Mouse (Mus musculus) monocyte, adult 2 months (primary cell): Measurements from ENCODE around the gene Mycbpap.
A peak's percentile ranks its signal among the peaks of the same experiment; 100 is the strongest.

ENCODE experiments used
- DNase-seq, 2 experiments: peaks; one replicate each; pipeline ENCODE4 v3.0.0; 2022; ENCODE audit warnings: low spot score in 2 of 2, low read depth in 1 of 2

The Mycbpap gene

DNA sequence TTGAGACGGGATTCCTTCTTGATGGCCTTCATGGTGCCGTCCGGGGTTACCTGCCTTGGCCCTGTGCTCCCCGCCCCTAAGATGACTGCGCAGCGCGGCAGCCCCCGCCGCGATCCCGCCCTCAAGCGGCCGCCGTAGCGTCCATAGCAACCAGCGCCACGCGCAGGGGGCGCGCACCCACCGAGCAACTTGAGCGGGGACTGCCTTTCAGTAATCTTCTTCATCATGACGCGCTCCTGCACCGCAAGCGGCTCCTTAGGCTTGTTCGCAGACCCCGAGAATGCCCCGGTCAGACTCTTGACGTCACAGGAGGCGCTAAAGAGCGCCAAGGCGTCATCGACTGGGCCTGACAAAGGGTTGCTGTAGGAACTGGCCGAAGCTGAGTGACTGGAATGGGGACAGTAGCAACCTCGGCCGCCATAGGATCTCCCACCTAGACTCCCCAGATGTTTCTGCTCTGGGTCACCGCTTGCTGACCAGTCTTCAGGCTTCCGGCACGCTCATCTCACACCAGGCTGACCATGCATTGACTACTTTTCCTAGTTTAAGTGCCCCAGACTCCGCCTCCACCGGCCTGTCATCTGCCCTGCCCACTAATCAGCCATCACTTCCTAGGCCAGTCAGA is at the start of gene Mycbpap:
Mycbpap (minus strand) TSS at position 524 of the 625 bp plus-strand sequence.
- peak in 1 of 2 experiments; percentile 29 for DNase-seq

DNA sequence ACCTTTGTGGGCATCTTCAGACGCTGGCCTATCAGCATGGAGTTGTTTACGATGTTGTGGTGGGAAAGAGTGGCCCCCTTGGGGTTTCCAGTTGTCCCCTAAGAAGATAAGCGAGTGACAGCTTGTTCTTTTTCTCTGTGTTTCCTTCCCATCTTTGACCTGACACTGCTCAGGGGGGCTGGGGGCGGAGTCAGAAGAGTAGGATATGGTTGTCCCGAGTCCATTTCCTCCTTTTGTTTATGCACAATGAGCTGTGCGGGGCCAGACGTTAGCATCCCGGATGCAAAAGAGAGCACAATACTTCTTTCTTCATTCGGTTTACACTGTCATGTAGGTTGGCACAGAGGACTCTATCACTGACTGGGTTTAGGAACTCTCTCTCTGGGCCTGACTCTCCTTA is 49.1 kb upstream of the Mycbpap start:
- no peak for DNase-seq

DNA sequence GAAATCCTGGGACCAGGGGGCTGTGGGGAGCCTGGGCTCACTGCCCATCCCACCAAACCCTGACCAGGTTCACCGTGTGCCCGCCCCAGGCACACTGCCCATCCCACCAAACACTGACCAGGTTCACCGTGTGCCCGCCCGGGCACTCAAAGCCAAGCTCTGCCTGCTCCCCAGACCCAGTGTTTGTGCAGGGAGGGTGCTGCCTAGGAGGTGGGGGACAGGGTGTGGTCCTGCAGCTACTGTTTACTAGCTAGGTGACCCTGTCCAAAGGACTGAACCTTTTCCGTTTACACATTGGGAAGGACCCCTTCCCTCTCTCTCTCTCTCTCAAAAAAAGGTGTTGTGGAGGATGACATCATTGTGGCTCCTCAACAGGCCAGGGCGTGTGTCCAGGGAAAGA is 45.8 kb upstream of the Mycbpap start:
- no peak for DNase-seq

DNA sequence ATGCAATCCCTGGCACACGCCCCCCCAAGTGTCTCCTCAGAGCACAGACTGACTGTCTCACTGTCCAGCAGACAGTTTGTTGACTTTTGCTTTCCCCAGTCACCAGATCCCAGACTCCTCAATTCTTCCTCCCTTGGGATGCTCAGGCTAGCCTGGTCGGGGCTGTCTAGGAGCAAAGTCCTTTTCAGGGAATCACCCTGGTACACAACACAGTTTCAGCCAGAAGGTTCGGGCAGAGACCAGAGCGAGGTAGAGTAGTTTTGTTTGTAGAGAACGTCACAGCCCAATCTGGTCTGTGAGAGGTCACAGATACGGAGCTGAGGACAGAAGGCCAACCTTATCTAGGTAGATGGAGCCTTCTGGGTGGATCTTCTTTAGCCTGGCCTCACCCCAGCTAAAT is 45.0 kb upstream of the Mycbpap start:
- no peak for DNase-seq

DNA sequence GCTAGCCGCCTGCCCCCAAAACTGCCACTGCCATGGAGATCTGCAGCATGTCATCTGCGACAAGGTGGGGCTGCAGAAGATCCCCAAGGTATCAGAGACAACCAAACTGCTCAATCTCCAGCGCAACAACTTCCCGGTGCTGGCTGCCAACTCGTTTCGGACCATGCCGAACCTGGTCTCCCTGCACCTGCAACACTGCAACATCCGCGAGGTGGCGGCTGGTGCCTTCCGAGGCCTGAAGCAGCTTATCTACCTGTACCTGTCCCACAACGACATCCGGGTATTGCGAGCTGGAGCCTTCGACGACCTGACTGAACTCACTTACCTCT is 43.6 kb upstream of the Mycbpap start:
- no peak for DNase-seq

DNA sequence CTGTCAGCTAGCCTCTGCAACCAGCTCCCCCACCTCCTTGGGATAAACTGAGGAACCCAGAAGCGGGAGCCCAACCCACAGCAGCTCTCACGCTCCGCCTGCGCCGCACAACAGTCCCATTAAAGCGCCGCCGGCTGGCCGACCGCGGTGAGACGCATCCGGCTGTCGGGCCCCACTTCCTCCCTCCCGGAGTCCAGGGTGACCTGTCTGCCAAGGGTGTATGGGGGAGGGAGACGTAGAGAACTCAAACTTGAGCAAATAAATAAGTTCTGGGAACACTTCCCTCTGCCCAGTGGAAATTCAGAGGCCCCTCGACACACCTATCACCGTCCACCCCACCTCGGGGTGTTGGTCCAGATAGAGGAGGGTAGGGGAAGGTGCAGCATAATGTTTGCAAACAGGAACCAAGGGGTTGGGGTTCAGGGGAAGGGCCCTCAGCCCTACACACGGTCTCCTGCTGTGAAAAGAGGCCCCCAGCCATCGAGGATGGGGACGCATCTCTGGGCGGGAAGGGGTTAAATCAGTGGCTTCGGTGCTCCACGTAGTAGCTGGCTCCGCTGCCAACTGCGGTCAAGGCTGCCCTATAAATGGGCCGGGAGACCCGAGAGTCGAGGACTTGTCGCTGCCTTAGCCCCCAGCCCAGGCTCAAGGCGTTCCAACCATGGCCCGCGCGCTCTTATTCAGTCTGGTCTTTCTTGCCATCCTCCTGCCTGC is 43.1 kb upstream of the Mycbpap start, which contains the start of gene Chad:
Chad (plus strand) TSS at position 611 of the 714 bp plus-strand sequence.
- peak; percentile 7 to 47 for DNase-seq

DNA sequence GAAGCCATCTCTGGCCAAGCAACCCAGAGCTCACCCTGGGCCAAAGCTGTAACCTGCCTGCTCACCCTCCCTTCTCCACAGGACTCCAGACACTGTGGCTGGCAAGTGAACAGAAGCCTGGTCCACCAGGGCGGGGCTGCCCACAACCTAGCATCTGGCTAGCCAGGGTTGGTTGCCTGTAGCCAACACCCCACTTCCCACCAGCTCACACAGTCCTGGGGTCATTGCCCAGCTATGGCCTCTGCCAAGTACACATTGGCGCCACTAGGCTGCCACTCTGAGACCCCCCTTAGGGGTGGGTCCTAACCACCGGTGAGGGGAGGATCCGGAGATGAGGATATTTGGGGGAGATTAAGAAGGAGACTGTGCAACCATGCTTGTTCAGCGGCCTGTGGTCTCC is 42.3 kb upstream of the Mycbpap start:
- DNase-seq = no peak

DNA sequence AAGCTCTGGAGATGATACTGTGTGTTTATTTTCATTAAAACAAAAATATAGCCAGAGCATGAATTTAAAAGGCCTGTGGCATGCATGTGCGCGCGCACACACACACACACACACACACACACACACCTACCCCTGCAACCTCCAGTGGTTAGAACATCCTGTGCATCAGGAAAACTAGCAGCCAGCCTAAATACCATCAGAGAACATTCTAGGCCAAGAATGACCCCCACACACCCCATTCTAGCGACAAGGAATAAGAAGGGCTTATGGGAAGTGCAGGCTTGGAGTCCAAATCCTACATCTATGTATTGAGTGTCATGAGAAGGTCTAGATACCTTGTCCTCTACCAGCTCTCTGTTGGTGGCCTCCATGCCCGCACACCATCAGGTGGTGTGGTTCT is 41.8 kb upstream of the Mycbpap start:
- no peak for DNase-seq

DNA sequence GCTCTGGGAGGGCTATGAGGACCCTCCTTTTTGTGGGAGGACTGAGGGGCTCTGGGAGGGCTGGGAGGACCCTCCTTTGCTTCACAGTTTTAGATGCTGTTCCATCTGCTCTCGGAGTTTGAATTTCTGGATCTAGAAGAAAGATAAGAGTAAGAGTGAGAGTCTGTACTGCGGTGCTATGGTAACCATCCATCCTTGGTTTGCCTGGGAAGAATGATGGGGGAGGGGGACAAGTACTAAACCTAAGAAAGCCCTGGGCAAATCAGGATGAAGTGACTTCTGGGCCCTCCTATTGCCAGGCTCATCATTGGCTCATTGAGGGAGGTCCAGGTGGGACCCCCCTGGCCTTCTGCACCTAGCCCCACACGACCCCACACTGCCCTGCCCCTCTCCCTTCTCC is 36.7 kb upstream of the Mycbpap start:
- no peak for DNase-seq

DNA sequence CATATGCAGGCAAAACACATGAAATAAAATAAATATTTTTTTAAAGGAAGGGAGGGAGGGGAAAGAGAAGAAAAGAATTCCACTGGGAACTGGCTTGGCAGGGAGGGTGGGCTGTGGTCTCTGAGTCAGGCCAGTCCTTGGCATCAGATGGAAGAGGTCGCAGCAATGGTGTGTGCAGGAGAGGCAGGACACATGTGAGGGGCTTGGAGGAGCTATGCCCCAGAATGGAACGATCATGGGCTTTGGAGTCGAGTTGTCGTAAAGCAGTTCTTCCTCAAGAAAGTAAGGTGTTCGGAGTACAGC is 28.9 kb upstream of the Mycbpap start:
- DNase-seq = no peak

DNA sequence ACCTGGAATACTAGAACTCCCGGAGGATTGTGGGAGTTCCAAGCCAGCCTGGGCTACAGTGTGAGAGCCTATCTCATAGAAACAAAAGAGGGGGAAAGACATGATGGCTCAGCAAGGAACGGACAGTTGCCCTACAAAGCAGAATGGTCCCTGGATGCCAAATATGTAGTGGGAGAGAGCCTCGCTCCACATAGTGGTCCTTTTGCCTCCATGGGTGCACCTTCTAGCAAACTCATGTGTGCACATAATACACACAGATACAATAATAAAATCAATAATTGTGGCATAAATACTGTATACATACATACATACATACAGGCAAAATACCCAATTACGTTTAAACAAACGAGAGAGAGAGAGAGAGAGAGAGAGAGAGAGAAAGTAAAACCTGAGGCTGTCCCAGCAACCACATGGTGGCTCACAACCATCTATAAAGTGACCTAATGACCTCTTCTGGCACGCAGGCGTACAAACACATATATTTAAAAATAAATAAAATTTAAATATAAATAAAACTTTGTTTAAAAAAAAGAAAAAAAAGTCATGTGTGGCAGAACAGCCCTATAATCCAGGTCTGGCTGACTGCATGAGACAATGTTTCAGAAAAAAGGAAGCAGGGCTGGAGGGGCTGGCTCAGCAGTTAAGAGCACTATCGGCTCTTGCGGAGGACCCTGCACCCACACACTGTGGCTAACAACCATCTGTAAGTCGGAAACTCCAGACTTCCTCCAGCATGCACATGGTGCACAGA is 28.3 kb upstream of the Mycbpap start:
- no peak for DNase-seq

DNA sequence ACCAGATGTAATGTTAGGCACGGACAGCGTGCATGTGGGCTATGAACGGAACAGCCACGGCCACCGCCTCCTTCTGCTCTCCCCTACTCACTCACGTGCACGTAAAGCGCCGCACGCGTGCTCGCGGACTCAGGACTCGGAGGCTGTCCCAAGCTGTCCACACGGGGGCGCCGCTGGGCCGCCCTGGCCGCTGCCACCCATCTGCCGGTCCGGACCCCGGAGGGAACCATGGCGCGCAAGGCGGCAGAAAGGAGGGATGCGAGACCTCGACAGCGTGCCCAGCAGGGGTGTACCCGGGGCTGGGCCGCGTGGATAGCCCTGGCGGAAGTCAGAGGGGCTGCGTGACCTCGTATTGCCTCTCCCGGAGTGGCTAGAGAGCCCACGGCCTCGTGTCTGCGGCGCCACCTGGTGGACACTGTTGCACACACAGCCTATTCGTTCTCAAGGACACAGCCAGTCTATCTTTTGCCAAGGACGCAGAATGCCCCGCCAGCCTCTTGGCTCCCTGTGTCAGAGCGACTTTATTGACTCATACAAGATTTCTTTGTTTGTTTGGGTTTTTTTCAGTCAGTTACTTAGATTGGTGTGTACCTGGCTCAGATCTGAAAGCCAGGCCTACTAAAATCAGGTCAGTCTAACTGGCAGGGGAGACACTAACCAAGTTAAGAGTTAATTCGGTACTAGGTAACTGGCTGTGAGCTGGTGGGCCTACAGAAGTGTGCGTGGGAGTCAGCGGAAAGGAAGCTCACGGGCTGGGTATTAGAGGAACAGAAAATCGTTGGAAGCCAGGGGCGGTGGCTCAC is 27.5 kb upstream of the Mycbpap start, which contains the start of gene Rsad1:
Rsad1 (minus strand) TSS at position 368 of the 803 bp plus-strand sequence.
- peak; percentile 83 to 89 for DNase-seq

DNA sequence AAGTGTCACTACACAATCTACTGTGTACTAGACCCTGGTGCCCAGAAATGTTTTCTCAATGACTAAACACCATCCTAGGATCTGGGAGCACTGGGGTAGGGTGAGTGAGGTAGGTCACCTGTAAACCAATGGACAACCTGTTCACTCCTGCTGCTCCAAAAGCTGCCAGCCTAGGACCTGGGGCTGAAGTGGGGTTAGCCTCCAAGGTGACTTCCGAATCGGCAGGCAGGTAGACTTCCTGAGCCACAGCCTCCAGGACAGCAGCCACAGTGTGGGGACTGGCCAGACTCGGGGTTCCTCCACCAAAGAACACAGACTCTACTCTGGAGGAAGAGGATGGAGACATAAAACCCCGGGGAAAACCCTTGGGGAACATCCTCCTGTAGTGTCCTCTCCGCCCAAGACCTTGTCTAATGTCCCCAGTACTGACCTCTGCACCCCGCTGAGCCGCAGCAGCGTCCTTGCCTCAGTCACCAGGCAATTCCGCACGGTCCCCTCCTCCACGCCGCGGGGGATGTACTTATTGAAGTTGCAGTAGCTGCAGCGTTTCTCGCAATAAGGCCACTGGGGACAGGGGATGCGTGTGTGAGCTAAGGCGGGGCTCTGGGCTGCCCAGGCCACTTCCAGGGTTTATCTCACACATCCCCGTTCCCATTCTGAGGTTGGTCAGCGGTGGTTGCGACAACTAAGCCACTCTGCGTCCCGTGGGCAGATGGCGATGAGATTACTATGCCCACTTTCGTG is 26.7 kb upstream of the Mycbpap start:
- peak in 1 of 2 experiments; percentile 12 for DNase-seq

DNA sequence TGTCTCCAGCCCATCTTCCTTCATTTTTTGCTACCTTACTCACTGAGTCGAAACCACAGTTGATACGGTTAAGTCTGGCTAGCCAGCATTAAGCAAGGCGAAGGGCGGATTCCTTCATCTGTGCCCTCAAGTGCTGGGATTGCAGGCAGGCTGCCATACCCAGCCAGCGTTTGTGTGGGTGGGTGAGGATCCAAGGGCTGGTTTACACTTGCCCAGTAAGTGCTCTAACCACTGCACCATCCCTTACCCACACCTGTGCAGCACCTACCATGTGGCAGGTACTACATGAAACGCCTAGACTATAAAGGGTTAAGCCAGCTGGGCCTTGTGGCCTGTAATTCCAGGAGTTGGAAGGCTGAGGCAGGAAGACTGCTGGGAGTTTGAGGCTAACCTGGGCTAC is 25.7 kb upstream of the Mycbpap start:
- no peak for DNase-seq

DNA sequence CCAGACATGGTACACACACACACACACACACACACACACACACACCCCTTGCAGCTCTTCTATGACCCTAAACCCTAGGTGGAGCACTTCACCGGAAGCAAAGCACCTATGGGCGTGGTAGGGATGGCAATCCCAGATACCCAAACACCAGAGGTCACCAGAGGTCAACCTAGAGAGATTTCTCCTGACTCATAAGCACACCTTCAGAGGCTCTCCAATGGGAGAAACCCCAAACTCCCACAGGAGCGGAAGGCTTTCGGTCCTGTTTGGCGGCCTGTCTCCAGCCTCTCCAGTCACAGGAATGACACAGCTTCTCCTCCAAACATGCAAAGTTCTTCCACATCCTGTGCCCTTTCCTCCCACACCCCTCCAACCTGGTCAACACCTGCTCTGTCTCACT is 24.8 kb upstream of the Mycbpap start:
- no peak for DNase-seq

DNA sequence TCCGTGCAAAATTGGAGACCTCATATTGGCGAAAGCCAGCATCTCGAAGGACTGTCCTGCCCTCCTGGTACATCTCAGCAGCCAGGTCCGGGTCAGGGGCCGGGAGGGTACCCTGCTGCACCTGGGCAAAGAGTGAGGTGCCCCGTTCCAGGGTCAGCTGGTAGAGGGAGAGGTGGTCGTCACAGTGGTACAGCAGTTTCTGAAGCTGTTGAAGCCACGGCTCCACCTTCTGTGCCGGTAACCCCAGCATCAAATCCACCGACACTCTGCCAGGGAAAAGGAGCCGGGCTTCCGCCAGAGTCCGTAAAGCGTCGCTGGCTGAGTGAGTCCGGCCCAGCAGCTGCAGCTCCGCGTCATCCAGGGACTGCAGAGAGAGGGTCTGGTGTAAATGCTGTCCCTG is 22.9 kb upstream of the Mycbpap start:
- DNase-seq = no peak

DNA sequence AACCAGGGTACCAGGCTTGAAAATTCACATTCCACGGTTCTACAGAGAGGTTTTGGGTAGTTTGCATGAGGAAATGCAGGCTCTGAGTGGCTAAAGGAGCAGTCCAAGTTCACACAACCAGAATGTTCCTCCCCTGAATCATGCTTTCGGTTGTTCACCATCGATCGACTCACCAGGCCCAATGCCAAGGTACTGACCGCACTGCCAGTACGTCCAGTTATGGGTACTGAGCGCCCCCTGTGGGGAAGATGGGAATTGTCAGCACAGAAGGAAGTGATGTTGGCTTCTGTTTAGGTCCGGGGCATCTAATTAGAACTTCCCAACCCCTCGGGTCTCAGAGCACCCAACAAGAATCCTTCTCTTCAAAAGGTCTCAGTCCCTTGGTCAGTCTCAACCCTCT is 22.4 kb upstream of the Mycbpap start:
- DNase-seq = peak; percentile 62 to 77

DNA sequence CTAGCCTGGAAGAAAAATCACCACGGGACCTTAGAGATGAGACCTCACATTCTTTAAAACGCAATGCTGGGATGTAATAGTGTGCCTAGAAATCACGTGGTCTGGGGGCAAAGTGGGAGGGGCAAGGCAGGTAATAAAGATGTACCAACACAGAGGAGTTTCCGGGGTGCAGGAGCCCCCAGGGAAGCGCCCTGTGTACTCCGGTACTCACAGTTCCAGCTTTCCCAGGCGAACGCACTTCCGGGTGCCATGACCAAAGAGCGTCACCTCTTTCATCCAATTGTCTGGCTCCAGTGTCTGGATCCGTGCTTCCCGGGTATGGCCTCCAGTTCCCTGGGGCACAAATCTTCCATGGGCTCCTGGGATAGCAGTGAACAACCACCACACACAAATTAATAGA is 21.8 kb upstream of the Mycbpap start:
- DNase-seq = no peak

DNA sequence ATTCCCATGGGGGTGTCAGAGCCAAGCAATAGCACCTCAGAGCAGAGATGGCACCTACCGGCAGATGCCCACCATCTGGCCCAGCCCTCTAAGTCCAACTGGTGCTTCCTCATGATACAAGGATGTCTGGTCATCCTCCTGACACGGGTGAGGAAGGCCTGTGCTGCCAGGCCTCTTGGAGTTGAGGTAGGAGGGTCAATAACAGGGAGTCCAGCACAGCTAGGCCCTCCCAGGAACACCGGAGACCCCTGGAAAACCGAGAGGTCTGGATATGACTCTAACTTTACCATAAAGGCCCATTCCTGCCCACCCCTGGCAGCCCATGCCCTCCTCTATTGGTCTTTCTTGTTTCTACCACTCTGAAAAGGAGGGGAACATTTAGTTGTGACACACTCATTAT is 20.9 kb upstream of the Mycbpap start:
- DNase-seq = no peak

DNA sequence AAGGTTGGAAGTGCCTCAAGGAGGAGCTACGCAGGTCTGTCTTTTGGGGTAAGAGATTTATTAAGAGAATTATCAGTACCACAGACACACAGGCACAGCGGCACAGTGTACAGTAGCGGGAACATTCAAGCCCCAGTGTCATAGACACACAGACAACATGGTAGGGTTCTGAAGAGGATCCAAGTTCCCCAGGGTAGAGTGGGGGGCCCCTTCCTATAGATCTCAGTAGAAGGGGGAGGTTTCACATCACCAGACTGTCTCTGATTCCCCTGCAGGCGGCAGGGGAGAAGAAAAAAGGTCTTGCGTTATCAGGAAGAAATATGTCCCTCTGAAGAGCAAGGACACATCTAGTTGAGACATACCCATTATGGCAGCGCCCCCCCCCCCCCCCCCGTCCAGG is 18.2 kb upstream of the Mycbpap start:
- no peak for DNase-seq

DNA sequence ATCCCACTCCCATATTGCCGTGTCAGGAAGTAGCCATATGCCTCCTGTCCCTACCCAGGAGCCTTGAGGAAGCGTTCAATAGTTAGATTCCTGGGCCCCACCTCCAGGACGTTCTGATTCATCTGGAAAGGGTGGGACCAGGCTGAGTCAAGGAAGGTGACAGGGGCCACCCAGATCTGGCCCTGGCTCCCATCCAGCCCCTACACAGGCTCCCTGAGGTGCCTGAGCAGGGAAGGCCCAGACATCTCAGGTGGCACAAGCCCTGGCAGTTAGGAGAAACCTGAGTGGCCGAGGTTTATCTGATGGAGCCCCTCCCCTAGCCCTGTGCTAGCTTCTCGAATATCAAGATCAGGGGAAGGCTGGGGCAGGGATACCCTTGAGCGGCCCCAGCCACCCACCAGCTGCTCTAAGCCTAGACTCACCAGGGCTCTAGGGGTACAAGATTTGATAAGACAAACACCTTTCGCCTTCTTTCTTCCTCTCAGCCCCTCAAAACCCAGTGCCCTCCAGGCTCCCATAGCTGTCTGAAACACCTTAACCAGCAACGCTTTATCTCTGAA is 17.3 kb upstream of the Mycbpap start:
- DNase-seq = no peak
